Mouse (Mus musculus): ENCODE results near the gene Trit1.

- TF ChIP-seq CTCF (IDR thresholded peaks at IDR 0.05; ENCODE audit: control insufficient read depth, insufficient read depth, low read length) (no peak), POLR2A (IDR thresholded peaks at IDR 0.05; ENCODE audit: borderline replicate concordance, control insufficient read depth, low read depth, low read length) (no peak)
These were observed 77.5 kb downstream of the Trit1 start for GRCm38 (mm10) chr4:123093869-123094268.

Measured in bone marrow, adult 2 months (tissue).